Mouse (Mus musculus) stomach, postnatal 0 days (tissue): ENCODE data around the gene Scg5. TPM values are rescaled to one million over a fixed set of nuclear protein-coding genes. Genes with fewer than 3 reads are reported as not detected.

ENCODE experiments used
- ATAC-seq: fragments of 200-750 bp; cut with Nextera tagmentation; 2 replicates; pipeline ENCODE4 v1.8.0; 2017; ENCODE audit not compliant: low FRiP score, low TSS enrichment
- DNase-seq: peaks from one replicate; pipeline ENCODE4 v3.0.0-alpha.2; 2016; ENCODE audit warnings: low spot score
- H3K27ac ChIP-seq: fragments of 300-500 bp; sonication (generic); replicated peaks from 2 replicates; pipeline ENCODE4 v1.5.1; 2014; ENCODE audit warnings: mild to moderate bottlenecking, control low read depth
- H3K27me3 ChIP-seq: fragments of 300-500 bp; sonication (generic); 2 replicates; pipeline ENCODE4 v1.6.1; 2014; ENCODE audit warnings: low read length; ENCODE audit not compliant: control insufficient read depth, insufficient read depth
- H3K36me3 ChIP-seq: fragments of 300-500 bp; sonication (generic); 2 replicates; pipeline ENCODE4 v1.6.1; 2014; ENCODE audit warnings: low read length, mixed read lengths; ENCODE audit not compliant: control insufficient read depth, insufficient read depth
- H3K4me1 ChIP-seq: fragments of 300-500 bp; sonication (generic); replicated peaks from 2 replicates; pipeline ENCODE4 v1.6.1; 2014; ENCODE audit warnings: antibody characterized with exemption; ENCODE audit not compliant: control insufficient read depth, insufficient read depth
- H3K4me2 ChIP-seq: fragments of 300-500 bp; sonication (generic); replicated peaks from 2 replicates; pipeline ENCODE4 v1.6.1; 2014; ENCODE audit warnings: low read depth, mild to moderate bottlenecking, control low read depth, moderate library complexity
- H3K4me3 ChIP-seq: fragments of 300-500 bp; sonication (generic); 2 replicates; pipeline ENCODE4 v1.5.1; 2014; ENCODE audit warnings: low read depth, low read length, control low read depth
- H3K9ac ChIP-seq: fragments of 300-500 bp; sonication (generic); 2 replicates; pipeline ENCODE4 v1.6.1; 2014; ENCODE audit warnings: mild to moderate bottlenecking, low read length, control low read depth, mixed read lengths
- H3K9me3 ChIP-seq: fragments of 300-500 bp; sonication (generic); 2 replicates; pipeline ENCODE4 v1.6.1; 2016; ENCODE audit warnings: low read length; ENCODE audit not compliant: control insufficient read depth
- CTCF ChIP-seq: IDR thresholded peaks from 2 replicates; pipeline ENCODE4 v1.5.1; 2016; ENCODE audit warnings: antibody characterized with exemption, low read depth, mild to moderate bottlenecking, moderate library complexity
- EP300 ChIP-seq: optimal IDR thresholded peaks from 2 replicates; pipeline ENCODE3; 2016; ENCODE audit warnings: antibody characterized with exemption
- WGBS: fragments of 180-500 bp; shearing (Covaris S2); extraction: QIAGEN DNeasy Blood & Tissue Kit; methylation state at CpG from one replicate; pipeline ENCODE4 v1.1.7; 2014; 5-methylcytosine and 5-hydroxymethylcytosine counted together
- polyA plus RNA-seq: library from polyadenylated mRNA; unstranded; fragments of >200 nt; fragmentation: Nextera tagmentation; extraction: Ambion mirVana; gene quantifications from 2 replicates; pipeline ENCODE4 v1.2.1, GENCODE M21; 2015

Gene Scg5
- polyA plus RNA-seq, 1 experiment from 2014 or later, result 14.9 TPM

GRCm38 (mm10) chr2:113848245-113849121, 19.6 kb upstream of the Scg5 start, which contains the start of gene Arhgap11a:
TSS of gene Arhgap11a (minus strand) at chr2:113848661.
- WGBS, result under 1% methylated on average over 48 of the region's 48 CpGs
- no peaks in the 10 kb centered on the region for H3K4me1 ChIP-seq
- H3K9ac ChIP-seq, result peak within 1 kb of the TSS; percentile 76
- H3K9me3 ChIP-seq, result no peaks in the 10 kb centered on the region
- H3K27ac ChIP-seq, result peak within 1 kb of the TSS; percentile 88
- no peak for TF ChIP-seq CTCF
- TF ChIP-seq EP300, result peak; percentile 97
- peak; percentile 93 for DNase-seq
- no peaks in the 10 kb centered on the region for H3K27me3 ChIP-seq
- peak; percentile 97 for ATAC-seq
- H3K4me2 ChIP-seq, result peak within 1 kb of the TSS; percentile 83
- no peaks in the 10 kb centered on the region for H3K36me3 ChIP-seq
- H3K4me3 ChIP-seq, result peak within 1 kb of the TSS; percentile 76

- under 1% methylated on average over 24 of the region's 24 CpGs for WGBS
- TF ChIP-seq EP300, result no peak
- no peak for TF ChIP-seq CTCF
Measured at GRCm38 (mm10) chr2:113847678-113848244, 18.8 kb upstream of the Scg5 start.

GRCm38 (mm10) chr2:113845081-113845480, 16.2 kb upstream of the Scg5 start:
- no peak overlapping the region for H3K9ac ChIP-seq
- no peak for DNase-seq
- no peak overlapping the region for H3K27ac ChIP-seq
- TF ChIP-seq CTCF, result no peak
- TF ChIP-seq EP300, result no peak
- H3K36me3 ChIP-seq, result no peaks in the 10 kb centered on the region
- H3K4me3 ChIP-seq, result no peak overlapping the region
- H3K4me2 ChIP-seq, result no peak overlapping the region
- no peaks in the 10 kb centered on the region for H3K9me3 ChIP-seq
- no peaks in the 10 kb centered on the region for H3K4me1 ChIP-seq
- H3K27me3 ChIP-seq, result no peaks in the 10 kb centered on the region
- 39% methylated on average over 4 of the region's 4 CpGs for WGBS
- no peak for ATAC-seq

More at GRCm38 (mm10) chr2:113847678-113848244, 18.8 kb upstream of the Scg5 start:
- Histone ChIP-seq H3K27ac (peak overlapping the region; percentile 88), H3K4me1 (no peaks in the 10 kb centered on the region), H3K9ac (peak overlapping the region; percentile 76), H3K27me3 (no peaks in the 10 kb centered on the region), H3K9me3 (no peaks in the 10 kb centered on the region), H3K36me3 (no peaks in the 10 kb centered on the region), H3K4me3 (peak overlapping the region; percentile 76), H3K4me2 (peak overlapping the region; percentile 83)
- ATAC-seq, result peak; percentile 6; the same call in 1 of the 2 replicates
- DNase-seq, result peak; percentile 57

GRCm38 (mm10) chr2:113841656-113842437, 12.9 kb upstream of the Scg5 start:
- Histone ChIP-seq H3K4me3 (no peak overlapping the region), H3K36me3 (no peaks in the 10 kb centered on the region), H3K9ac (no peak overlapping the region), H3K27ac (no peak overlapping the region), H3K27me3 (no peaks in the 10 kb centered on the region), H3K4me2 (no peak overlapping the region), H3K4me1 (no peaks in the 10 kb centered on the region), H3K9me3 (no peaks in the 10 kb centered on the region)
- ATAC-seq (peak; percentile 78), DNase-seq (no peak)
- WGBS, result 87% methylated on average over 4 of the region's 4 CpGs
- TF ChIP-seq EP300, result no peak
- TF ChIP-seq CTCF, result no peak

GRCm38 (mm10) chr2:113839488-113839887, 10.6 kb upstream of the Scg5 start:
- DNase-seq (peak; percentile 44), ATAC-seq (peak; percentile 92)
- H3K9ac ChIP-seq, result no peak overlapping the region
- no peaks in the 10 kb centered on the region for H3K27me3 ChIP-seq
- WGBS, result 54% methylated on average over 4 of the region's 4 CpGs
- no peak overlapping the region for H3K27ac ChIP-seq
- no peak overlapping the region for H3K4me3 ChIP-seq
- H3K4me1 ChIP-seq, result no peaks in the 10 kb centered on the region
- H3K9me3 ChIP-seq, result no peaks in the 10 kb centered on the region
- TF ChIP-seq EP300 (no peak), CTCF (peak; percentile 58)
- H3K36me3 ChIP-seq, result peaks cover 12% of the 10 kb centered on the region; the same call in 1 of the 2 replicates
- no peak overlapping the region for H3K4me2 ChIP-seq
